ENCODE assay signal across 24 mouse cellular contexts in genomic region chr5:31765824-31766223, GRCm38 (mm10).
A peak's percentile ranks its signal among the peaks of the same experiment; 100 is the strongest.
DNase-seq lines count a peak whose midpoint lies in the region; ATAC-seq lines count a peak whose summit lies in the region.
"Had no signal": no experiment of that assay in that cellular context is flagged by ENCODE, and none has a peak within 500 bp of the region (broad histone marks: within the 10 kb centered on the region; RNA-seq: fewer than 3 reads in every experiment).

No protein-coding gene starts in this region.

- H3K9me3 ChIP-seq in heart, embryonic 12.5 days (replicated peaks) = no peaks in the 10 kb centered on the region
- H3K9me3 ChIP-seq in intestine, embryonic 16.5 days (ENCODE audit: control insufficient read depth, low read length) = no peaks in the 10 kb centered on the region
- H3K9me3 ChIP-seq in intestine, embryonic 15.5 days = no peaks in the 10 kb centered on the region
- no peaks in the 10 kb centered on the region for H3K9me3 ChIP-seq in megakaryocyte, embryonic 14.5 days
- H3K9me3 ChIP-seq: embryonic facial prominence, embryonic 10.5 days; embryonic facial prominence, embryonic 12.5 days; forebrain, embryonic 13.5 days; G1E had no signal

- H3K27ac ChIP-seq in heart, embryonic 12.5 days (ENCODE audit: poor library complexity, severe bottlenecking) = peak overlapping the region; percentile 18; the same call in 1 of the 2 replicates
- H3K27ac ChIP-seq in intestine, embryonic 16.5 days (ENCODE audit: low read length) = no peak overlapping the region
- H3K27ac ChIP-seq in intestine, embryonic 15.5 days = no peak overlapping the region
- H3K27ac ChIP-seq: embryonic facial prominence, embryonic 10.5 days; embryonic facial prominence, embryonic 12.5 days; forebrain, embryonic 13.5 days had no signal

- H3K4me2 ChIP-seq in heart, embryonic 12.5 days = no peak overlapping the region
- no peak overlapping the region for H3K4me2 ChIP-seq in intestine, embryonic 16.5 days (ENCODE audit: low read depth, low read length)
- H3K4me2 ChIP-seq in intestine, embryonic 15.5 days (replicated peaks) = no peak overlapping the region
- H3K4me2 ChIP-seq: embryonic facial prominence, embryonic 12.5 days; forebrain, embryonic 13.5 days had no signal

- no peak overlapping the region for H3K9ac ChIP-seq in heart, embryonic 12.5 days
- no peak overlapping the region for H3K9ac ChIP-seq in intestine, embryonic 16.5 days (ENCODE audit: low read depth, low read length)
- no peak overlapping the region for H3K9ac ChIP-seq in intestine, embryonic 15.5 days
- H3K9ac ChIP-seq: embryonic facial prominence, embryonic 12.5 days; forebrain, embryonic 13.5 days had no signal

- intact Hi-C loops in heart, postnatal 25 days (cut with DNase I) = no loop called here

- H3K27me3 ChIP-seq in heart, embryonic 12.5 days (replicated peaks) = no peaks in the 10 kb centered on the region
- no peaks in the 10 kb centered on the region for H3K27me3 ChIP-seq in intestine, embryonic 16.5 days (replicated peaks; ENCODE audit: control insufficient read depth, insufficient read depth, low read length)
- no peaks in the 10 kb centered on the region for H3K27me3 ChIP-seq in intestine, embryonic 15.5 days (replicated peaks)
- H3K27me3 ChIP-seq in megakaryocyte, embryonic 14.5 days (replicated peaks) = no peaks in the 10 kb centered on the region
- H3K27me3 ChIP-seq: CH12.LX; embryonic facial prominence, embryonic 12.5 days; forebrain, embryonic 13.5 days; Patski had no signal

- peaks cover 9% of the 10 kb centered on the region for H3K4me1 ChIP-seq in heart, embryonic 12.5 days (replicated peaks)
- no peaks in the 10 kb centered on the region for H3K4me1 ChIP-seq in intestine, embryonic 16.5 days (ENCODE audit: control insufficient read depth, insufficient read depth, low read length)
- no peaks in the 10 kb centered on the region for H3K4me1 ChIP-seq in intestine, embryonic 15.5 days (replicated peaks)
- peaks cover 67% of the 10 kb centered on the region for H3K4me1 ChIP-seq in megakaryocyte, embryonic 14.5 days
- H3K4me1 ChIP-seq: embryonic facial prominence, embryonic 12.5 days had no signal

- no peak overlapping the region for H3K4me3 ChIP-seq in heart, embryonic 12.5 days
- H3K4me3 ChIP-seq in intestine, embryonic 16.5 days (ENCODE audit: low read length) = no peak overlapping the region
- no peak overlapping the region for H3K4me3 ChIP-seq in intestine, embryonic 15.5 days (replicated peaks)
- H3K4me3 ChIP-seq in megakaryocyte, embryonic 14.5 days (replicated peaks) = peak overlapping the region; percentile 8
- H3K4me3 ChIP-seq: embryonic facial prominence, embryonic 10.5 days; embryonic facial prominence, embryonic 12.5 days; forebrain, embryonic 13.5 days had no signal

- no peak for DNase-seq in heart, postnatal 25 days (ENCODE audit: low spot score)
- no peak for DNase-seq in kidney, postnatal 14 days
- DNase-seq: adrenal gland, adult 8-10 months; adrenal gland, postnatal 14 days; adrenal gland, postnatal 36 days; B cell, adult 2 months; cerebellum, adult 11-12 months; cerebellum, adult 2 months; cerebellum, adult 9-10 months; cerebellum, postnatal 10 days; cerebellum, postnatal 25 days had no signal

- 85% methylated on average over 2 of the region's 2 CpGs for WGBS in heart, embryonic 12.5 days
- 73% methylated on average over 2 of the region's 2 CpGs for WGBS in intestine, embryonic 16.5 days
- 67% methylated on average over 2 of the region's 2 CpGs for WGBS in intestine, embryonic 15.5 days

- H3K36me3 ChIP-seq in heart, embryonic 12.5 days = no peaks in the 10 kb centered on the region
- H3K36me3 ChIP-seq in intestine, embryonic 16.5 days (ENCODE audit: control insufficient read depth, insufficient read depth, low read length) = no peaks in the 10 kb centered on the region
- no peaks in the 10 kb centered on the region for H3K36me3 ChIP-seq in intestine, embryonic 15.5 days
- H3K36me3 ChIP-seq in megakaryocyte, embryonic 14.5 days (replicated peaks; ENCODE audit: low read length) = peaks cover 14% of the 10 kb centered on the region
- H3K36me3 ChIP-seq: embryonic facial prominence, embryonic 10.5 days; embryonic facial prominence, embryonic 12.5 days had no signal

- no peak for ATAC-seq in heart, embryonic 12.5 days (ENCODE audit: insufficient number of reproducible peaks, low FRiP score)
- peak; percentile 54; the same call in 1 of the 2 replicates for ATAC-seq in intestine, embryonic 16.5 days
- ATAC-seq in intestine, embryonic 15.5 days = no peak
- ATAC-seq in megakaryocyte, adult 5-6 weeks (ENCODE audit: poor library complexity, severe bottlenecking) = no peak
- ATAC-seq: activated CD4-positive, CD25-positive, alpha-beta regulatory T cell, adult 4 months; CD4-positive, CD25-positive, alpha-beta regulatory T cell, adult 4 months; forebrain, embryonic 13.5 days; Patski had no signal
